Mouse (Mus musculus): ENCODE measurements around the gene Dbp.
A peak's percentile ranks its signal among the peaks of the same experiment; 100 is the strongest.

Gene Dbp

DNA sequence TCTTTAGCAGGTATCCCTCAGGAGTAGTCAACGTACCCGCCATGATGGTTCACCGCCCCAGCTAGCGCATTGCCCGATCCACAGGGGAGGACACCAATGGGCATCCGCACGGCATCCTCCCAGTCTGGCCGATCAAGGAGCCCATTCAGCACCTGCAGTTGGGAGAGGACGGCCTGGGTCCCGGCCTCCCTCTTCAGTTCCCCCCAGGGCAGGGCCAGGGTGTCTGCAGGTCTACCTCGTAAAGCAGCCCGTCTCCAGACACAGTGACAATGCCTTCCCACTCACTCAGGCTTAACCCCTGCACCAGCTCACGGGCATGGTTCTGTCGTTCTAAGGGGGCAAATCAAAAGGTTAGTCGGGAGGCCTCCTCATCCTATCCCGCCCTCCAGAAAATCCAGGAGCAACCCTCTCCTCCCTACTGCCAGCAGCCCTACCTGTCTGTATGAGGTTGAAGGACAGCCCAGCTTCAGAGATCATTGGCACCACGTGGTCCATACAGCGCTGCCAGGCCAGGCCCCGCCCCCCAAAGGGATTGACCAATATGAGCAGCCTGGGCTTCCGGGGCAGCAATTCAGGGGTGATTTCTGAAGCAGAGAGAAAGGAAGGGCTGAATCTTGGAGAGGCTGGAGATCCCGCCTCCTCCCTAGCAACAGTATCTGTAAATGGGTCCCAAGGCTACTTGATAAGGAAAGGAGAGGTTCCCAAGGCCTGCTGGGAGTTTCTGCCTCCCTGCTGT, 7.3 kb downstream of the Dbp start:
- no peak for DNase-seq (ENCODE audit: low read depth)

DNA sequence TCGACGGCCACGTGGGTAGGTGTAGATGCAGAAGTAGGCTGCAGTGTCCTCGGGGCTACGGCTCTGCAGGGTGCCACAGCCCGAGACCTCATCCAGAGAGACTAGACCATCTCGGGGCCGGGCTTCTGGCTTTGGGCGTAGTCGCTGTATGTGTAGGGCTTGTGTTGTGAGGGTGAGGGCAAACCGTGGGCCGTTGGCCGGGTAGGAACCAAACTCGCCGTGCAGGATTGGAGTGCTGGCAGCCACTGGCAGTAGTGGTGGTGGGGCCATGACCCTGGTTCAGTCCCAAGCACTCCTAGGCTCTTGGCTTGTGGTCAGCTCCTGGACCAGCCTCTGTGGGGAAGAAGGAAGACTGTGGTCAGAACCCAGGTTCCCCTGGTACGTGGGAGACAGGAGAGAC, 8.5 kb downstream of the Dbp start:
- DNase-seq (ENCODE audit: low read depth): no peak

GRCm38 (mm10) chr7:45713881-45714520, 9.1 kb downstream of the Dbp start:
- no peak for DNase-seq (ENCODE audit: low read depth)

DNA sequence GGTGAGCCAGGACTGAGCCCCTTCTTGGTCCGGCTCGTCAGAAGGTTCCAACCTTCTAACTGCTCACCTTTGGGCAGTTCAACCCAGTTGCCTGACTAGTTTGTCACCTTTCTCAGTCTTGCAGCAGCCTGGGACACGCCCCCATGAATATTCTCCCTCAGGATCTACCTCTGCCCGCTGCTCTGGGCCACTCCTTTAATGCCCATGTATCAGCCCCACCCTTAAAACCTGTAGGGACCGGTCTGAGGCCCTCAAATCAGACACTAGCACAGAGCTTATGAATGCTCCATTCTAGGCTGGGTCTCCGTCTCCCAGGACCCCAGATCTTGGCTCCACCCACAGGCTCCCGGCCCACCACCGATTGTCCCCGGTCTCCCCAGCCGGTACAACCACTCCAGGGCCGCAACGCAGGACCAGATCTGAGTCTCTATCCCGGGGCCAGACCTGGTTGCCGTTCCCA, 9.8 kb downstream of the Dbp start:
- no peak for DNase-seq (ENCODE audit: low read depth)

DNA sequence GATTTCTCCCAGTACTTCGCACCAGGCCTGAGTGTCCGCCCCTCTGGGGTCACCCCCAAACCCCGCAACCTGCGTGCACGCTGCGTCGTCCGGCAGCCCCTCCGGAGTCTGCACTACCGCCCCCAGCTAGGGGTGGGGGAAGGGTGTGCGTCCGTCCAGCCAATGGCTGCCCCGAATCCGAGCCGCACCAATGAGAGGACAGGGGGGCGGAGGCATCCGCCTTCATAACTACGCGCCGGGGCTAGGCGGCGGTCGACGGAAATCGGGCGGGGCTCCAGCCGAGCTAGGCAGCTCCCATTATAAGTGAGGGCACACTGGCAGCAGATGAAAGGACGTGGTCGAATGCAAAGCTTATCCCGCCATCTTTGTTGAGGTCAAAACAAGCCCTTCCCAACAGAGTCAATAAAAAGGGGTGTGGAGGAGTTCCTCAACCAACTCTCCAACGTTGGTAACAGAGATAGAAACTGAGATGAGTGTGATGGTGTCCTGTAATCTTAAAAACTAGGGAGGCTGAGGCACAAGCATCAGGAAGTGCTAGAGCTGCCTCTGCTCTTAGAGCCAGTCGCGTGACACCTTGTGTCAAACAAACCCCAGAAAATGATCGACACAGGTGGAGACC, 10.3 kb downstream of the Dbp start, which contains the start of gene Rpl18:
Rpl18 (plus strand) TSS at position 368 of the 619 bp plus-strand sequence.
- DNase-seq (ENCODE audit: low read depth): peak; percentile 92

DNA sequence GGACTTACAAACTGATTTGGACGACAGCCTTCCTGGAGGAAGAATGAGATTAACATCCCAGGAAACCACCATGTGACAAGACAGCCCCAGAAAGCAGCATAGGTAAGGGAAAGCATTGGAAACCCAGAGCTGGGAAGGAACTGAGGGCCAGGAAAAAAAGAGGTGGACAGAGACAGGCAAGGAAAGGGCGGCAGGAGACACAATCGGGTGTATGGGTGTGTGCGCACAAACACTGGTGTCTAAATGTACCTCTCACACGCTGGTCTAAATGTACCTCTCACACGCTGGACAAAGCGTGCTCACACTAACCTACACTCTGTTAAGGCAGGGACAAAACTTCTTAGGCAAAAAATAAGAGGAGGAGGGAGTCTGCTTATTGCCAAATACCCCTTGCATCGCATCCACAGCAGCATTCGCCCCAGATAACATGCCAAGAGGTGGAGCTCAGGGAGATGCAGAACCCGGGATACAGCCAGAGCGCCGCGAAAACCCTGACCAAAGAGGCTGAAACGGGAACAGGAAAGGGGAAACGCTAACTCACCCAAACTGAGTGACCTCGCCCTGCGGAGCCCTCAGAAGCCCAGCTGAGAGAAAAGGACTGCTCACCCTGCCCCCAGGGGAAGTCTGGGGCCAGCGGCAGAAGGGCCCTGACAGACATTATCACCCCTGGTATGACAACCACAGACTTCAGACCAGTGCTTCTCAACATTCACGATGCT, 11.0 kb downstream of the Dbp start:
- no peak for DNase-seq (ENCODE audit: low read depth)

DNA sequence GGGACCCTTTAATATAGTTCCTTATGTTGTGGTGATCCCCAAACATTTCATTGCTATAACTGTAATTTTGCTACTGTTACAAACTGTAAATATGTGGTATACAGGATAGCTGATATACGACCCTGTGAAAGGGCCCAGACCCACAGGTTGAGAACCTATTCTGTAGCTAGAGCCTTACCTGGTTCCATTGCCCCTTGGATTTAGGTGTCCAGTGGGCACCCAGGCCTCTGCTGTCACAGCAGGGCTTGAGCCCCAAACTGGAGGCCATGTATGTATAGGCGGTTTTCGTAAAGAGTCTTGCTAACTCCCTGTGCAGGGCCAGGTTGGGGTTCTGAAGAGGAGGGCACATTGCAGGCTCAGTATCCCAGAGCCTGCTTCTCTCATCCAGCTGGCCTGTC, 11.6 kb downstream of the Dbp start:
- no peak for DNase-seq (ENCODE audit: low read depth)

GRCm38 (mm10) chr7:45716952-45717917, 12.3 kb downstream of the Dbp start:
- no peak for DNase-seq (ENCODE audit: low read depth)

DNA sequence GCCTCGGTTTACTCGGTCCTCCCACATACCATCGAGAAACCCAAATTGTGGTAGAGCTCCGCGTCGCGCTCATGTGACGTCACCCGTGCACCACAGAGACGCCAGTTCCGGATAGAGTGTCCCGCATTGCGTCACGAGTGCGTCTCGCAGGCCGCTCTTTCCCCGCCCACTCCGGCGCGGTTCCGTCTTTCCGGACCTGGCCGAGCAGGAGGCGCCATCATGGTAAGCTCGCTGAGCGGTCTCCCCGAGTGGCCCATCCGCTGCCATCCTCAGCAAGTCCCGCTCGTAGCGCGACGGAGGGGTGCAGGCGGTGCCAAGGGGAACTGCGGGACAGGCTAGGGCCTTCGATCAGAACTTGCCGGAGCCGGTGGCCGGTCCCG, 13.0 kb downstream of the Dbp start, which contains the start of gene Sphk2:
Sphk2 (minus strand) TSS at position 85 of the 380 bp plus-strand sequence.
- DNase-seq (ENCODE audit: low read depth): peak; percentile 98

DNA sequence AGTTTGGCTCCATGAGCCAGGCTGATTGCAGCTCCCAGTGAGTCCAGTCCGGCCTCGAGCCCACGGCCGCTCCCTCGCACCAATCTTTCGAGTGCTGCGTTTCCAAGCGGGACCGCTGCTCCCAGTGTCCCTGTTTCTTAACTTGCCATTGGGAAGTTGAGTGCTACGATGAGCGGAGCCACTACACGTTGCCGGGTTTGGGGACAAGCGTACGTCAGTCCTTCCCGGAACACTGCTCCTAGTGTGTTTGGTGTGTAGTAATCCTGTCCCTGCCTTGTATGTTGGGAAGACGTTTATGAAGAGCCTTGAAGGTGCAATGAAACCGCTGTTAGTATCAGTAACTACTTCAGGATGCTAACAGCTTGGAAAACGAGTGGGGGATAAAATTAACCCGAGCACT, 13.4 kb downstream of the Dbp start:
- DNase-seq (ENCODE audit: low read depth): no peak

DNA sequence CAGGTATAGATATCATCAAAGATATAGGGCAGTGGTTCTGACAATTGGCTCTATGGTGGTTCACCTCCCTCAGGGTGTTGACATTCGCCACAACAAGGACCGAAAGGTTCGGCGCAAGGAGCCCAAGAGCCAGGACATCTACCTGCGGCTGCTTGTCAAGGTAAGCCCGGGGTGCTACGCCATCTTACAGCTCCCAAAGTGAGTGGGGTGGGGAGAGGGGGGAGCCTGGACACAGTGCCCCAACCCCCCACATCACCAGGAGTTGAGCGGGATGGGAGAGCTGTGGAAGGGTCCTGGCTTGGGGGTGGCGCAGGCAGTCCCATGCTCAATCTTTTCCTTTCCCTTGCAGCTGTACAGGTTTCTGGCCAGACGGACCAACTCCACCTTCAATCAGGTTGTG, 14.3 kb downstream of the Dbp start:
- DNase-seq (ENCODE audit: low read depth): no peak

DNA sequence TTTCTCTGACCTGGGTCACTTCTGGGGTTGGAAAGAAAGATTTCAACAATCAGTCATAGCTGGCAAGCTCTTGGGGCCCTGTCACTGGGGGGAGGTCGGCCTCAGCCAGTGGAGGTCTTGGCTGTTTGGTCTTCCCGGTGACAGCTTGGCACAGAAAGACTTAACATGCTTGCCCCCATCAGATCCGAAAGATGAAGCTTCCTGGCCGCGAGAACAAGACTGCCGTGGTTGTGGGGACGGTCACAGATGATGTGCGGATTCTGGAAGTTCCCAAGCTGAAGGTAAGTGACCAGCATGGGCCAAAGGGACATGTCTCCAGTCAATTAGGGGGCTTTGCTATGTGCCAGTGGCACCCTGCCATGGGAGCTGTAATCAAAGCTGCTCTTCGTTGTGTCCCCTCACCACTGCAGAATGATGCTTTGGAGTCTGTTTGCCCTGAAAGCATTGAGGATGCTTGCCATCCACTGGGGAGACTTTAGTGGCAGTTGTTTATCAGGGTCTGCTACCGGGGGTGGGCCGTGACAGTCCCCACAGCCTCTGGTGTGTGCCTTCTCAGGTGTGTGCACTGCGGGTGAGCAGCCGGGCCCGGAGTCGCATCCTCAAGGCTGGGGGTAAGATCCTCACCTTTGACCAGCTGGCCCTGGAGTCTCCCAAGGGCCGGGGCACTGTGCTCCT, 15.0 kb downstream of the Dbp start:
- no peak for DNase-seq (ENCODE audit: low read depth)

GRCm38 (mm10) chr7:45720413-45721233, 15.7 kb downstream of the Dbp start, which contains the start of gene Fam83e:
TSS of gene Fam83e (plus strand) at chr7:45721212.
- no peak for DNase-seq (ENCODE audit: low read depth)

GRCm38 (mm10) chr7:45721234-45721571, 16.3 kb downstream of the Dbp start:
- no peak for DNase-seq (ENCODE audit: low read depth)

DNA sequence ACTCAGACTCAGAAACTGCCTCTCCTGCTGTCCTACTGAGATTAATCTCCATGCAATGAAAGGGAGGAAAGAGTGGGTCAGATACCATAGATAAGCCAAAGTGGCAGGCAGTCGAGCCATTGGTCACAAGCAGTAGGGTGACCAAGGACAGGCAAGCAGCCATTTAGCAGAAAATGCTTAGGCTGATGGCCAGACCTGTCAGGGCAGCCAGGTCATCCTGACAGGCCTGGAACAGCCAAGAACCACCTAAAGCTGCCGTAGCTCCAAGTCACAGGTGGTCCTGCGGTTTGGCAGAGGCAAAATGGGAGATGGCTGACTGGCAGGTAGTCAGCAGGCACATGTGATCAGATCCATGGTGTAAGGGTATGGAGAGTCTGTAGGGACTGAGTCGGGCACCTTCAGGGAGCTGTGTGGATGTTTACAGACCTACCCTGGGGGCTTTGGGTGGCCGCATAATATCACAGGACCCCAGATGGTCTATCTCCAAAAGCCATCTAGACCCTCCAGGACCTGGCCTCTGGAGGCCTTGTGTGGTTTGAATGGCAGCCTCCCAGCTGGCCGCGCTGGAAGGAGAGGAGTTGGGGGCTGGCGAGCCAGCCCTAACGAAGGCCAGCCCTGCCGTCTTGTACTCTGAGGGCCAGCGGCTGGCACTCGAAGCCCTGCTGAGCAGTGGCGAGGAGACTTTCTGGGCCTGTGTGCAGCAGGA, 16.9 kb downstream of the Dbp start:
- no peak for DNase-seq (ENCODE audit: low read depth)

DNA sequence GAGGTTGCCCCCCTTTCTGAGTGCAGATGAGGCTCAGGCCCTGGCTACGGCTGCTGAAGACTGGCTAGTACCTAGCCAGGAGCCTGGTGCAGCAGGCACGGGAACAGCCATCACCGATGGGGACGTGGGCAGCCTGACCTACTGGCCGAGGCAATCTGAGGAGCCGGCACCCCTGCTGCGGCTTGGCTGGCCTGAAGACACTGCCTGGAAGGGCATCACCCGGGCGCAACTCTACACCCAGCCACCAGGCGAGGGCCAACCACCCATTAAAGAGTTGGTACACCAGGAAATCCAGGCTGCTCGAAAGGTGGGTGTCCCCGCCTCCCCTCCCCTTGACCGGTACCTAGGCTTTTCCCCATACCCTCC, 17.4 kb downstream of the Dbp start:
- no peak for DNase-seq (ENCODE audit: low read depth)

GRCm38 (mm10) chr7:45723301-45723700, 18.4 kb downstream of the Dbp start:
- DNase-seq (ENCODE audit: low read depth): no peak

- no peak for DNase-seq (ENCODE audit: low read depth)
Measured at GRCm38 (mm10) chr7:45723781-45724180, 18.9 kb downstream of the Dbp start.

DNA sequence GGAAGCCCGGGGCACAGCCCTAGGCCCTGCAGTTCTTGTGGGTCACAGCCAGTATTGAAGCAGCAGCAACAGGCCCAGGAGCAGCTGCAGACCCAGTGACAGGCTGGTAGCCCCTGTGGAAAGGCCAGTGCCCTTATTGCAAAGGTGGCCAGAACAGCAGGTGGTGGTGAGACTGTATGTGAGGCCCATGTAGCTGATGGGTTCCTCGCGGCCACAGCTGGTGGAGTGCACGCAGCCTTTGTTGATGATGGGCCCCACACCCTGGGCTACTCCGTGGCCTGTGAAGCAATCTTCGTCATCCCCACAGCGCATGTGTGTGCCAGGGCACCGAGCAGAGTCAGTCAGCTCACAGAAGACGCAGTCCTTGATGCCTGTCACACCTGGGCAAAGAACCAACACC, 20.3 kb downstream of the Dbp start:
- DNase-seq (ENCODE audit: low read depth): no peak
